Mouse (Mus musculus): Measurements from ENCODE around the gene Ywhae. TPM values are rescaled to one million over a fixed set of nuclear protein-coding genes. Genes with fewer than 3 reads are reported as not detected.
A peak's percentile ranks its signal among the peaks of the same experiment; 100 is the strongest.

Gene Ywhae
- polyA plus RNA-seq (2012; rRNA removed): 172 and 188 TPM in 2 replicates

- Histone ChIP-seq H3K4me1 (ENCODE audit: control insufficient read depth, insufficient read depth, low read length) (peaks cover 3% of the 10 kb centered on the region; the same call in 1 of the 2 replicates), H3K36me3 (ENCODE audit: control insufficient read depth, insufficient read depth, low read length) (no peaks in the 10 kb centered on the region), H3K27ac (ENCODE audit: control insufficient read depth, insufficient read depth, low read depth, low read length) (peak within 1 kb of the TSS; percentile 99), H3K4me3 (ENCODE audit: control insufficient read depth, low read depth, low read length) (peak within 1 kb of the TSS; percentile 97), H3K27me3 (ENCODE audit: control insufficient read depth, insufficient read depth, low read length) (no peaks in the 10 kb centered on the region)
- TF ChIP-seq POLR2A (IDR thresholded peaks at IDR 0.05; ENCODE audit: control insufficient read depth, low read depth, low read length) (peak; percentile 96), CTCF (IDR thresholded peaks at IDR 0.05; ENCODE audit: control insufficient read depth, insufficient read depth, insufficient replicate concordance, low read depth, low read length) (no peak)
Measured at GRCm38 (mm10) chr11:75732434-75733226, at the start of gene Ywhae. TSS of gene Ywhae (plus strand) at chr11:75732869.

- no peak overlapping the region for H3K4me3 ChIP-seq (ENCODE audit: control insufficient read depth, low read depth, low read length)
- H3K4me1 ChIP-seq (ENCODE audit: control insufficient read depth, insufficient read depth, low read length): peaks cover 7% of the 10 kb centered on the region
- no peak overlapping the region for H3K27ac ChIP-seq (ENCODE audit: control insufficient read depth, insufficient read depth, low read depth, low read length)
- TF ChIP-seq POLR2A (IDR thresholded peaks at IDR 0.05; ENCODE audit: control insufficient read depth, low read depth, low read length) (no peak), CTCF (IDR thresholded peaks at IDR 0.05; ENCODE audit: control insufficient read depth, insufficient read depth, insufficient replicate concordance, low read depth, low read length) (no peak)
- no peaks in the 10 kb centered on the region for H3K27me3 ChIP-seq (ENCODE audit: control insufficient read depth, insufficient read depth, low read length)
- H3K36me3 ChIP-seq (ENCODE audit: control insufficient read depth, insufficient read depth, low read length): no peaks in the 10 kb centered on the region
Measured at GRCm38 (mm10) chr11:75684462-75684861, 48.2 kb upstream of the Ywhae start.

- H3K36me3 ChIP-seq (ENCODE audit: control insufficient read depth, insufficient read depth, low read length): no peaks in the 10 kb centered on the region
- no peaks in the 10 kb centered on the region for H3K27me3 ChIP-seq (ENCODE audit: control insufficient read depth, insufficient read depth, low read length)
- peaks cover 4% of the 10 kb centered on the region for H3K4me1 ChIP-seq (ENCODE audit: control insufficient read depth, insufficient read depth, low read length)
- H3K27ac ChIP-seq (ENCODE audit: control insufficient read depth, insufficient read depth, low read depth, low read length): no peak overlapping the region
- no peak overlapping the region for H3K4me3 ChIP-seq (ENCODE audit: control insufficient read depth, low read depth, low read length)
- TF ChIP-seq POLR2A (IDR thresholded peaks at IDR 0.05; ENCODE audit: control insufficient read depth, low read depth, low read length) (no peak), CTCF (IDR thresholded peaks at IDR 0.05; ENCODE audit: control insufficient read depth, insufficient read depth, insufficient replicate concordance, low read depth, low read length) (no peak)
Measured at GRCm38 (mm10) chr11:75684956-75685355, 47.7 kb upstream of the Ywhae start.

- Histone ChIP-seq H3K27ac (ENCODE audit: control insufficient read depth, insufficient read depth, low read depth, low read length) (no peak overlapping the region), H3K36me3 (ENCODE audit: control insufficient read depth, insufficient read depth, low read length) (no peaks in the 10 kb centered on the region)
Measured at GRCm38 (mm10) chr11:75687343-75687993, 45.2 kb upstream of the Ywhae start.

GRCm38 (mm10) chr11:75688132-75688531 lies 44.5 kb upstream of the Ywhae start:
- no peak overlapping the region for H3K4me3 ChIP-seq (ENCODE audit: control insufficient read depth, low read depth, low read length)
- H3K27me3 ChIP-seq (ENCODE audit: control insufficient read depth, insufficient read depth, low read length): no peaks in the 10 kb centered on the region
- H3K27ac ChIP-seq (ENCODE audit: control insufficient read depth, insufficient read depth, low read depth, low read length): no peak overlapping the region
- TF ChIP-seq POLR2A (IDR thresholded peaks at IDR 0.05; ENCODE audit: control insufficient read depth, low read depth, low read length) (no peak), CTCF (IDR thresholded peaks at IDR 0.05; ENCODE audit: control insufficient read depth, insufficient read depth, insufficient replicate concordance, low read depth, low read length) (no peak)
- no peaks in the 10 kb centered on the region for H3K4me1 ChIP-seq (ENCODE audit: control insufficient read depth, insufficient read depth, low read length)
- no peaks in the 10 kb centered on the region for H3K36me3 ChIP-seq (ENCODE audit: control insufficient read depth, insufficient read depth, low read length)

More at GRCm38 (mm10) chr11:75687343-75687993, 45.2 kb upstream of the Ywhae start:
- Histone ChIP-seq H3K27me3 (ENCODE audit: control insufficient read depth, insufficient read depth, low read length) (no peaks in the 10 kb centered on the region), H3K4me1 (ENCODE audit: control insufficient read depth, insufficient read depth, low read length) (no peaks in the 10 kb centered on the region), H3K4me3 (ENCODE audit: control insufficient read depth, low read depth, low read length) (no peak overlapping the region)
- TF ChIP-seq POLR2A (IDR thresholded peaks at IDR 0.05; ENCODE audit: control insufficient read depth, low read depth, low read length) (no peak), CTCF (IDR thresholded peaks at IDR 0.05; ENCODE audit: control insufficient read depth, insufficient read depth, insufficient replicate concordance, low read depth, low read length) (no peak)

- no peak for TF ChIP-seq CTCF (IDR thresholded peaks at IDR 0.05; ENCODE audit: control insufficient read depth, insufficient read depth, insufficient replicate concordance, low read depth, low read length)
- TF ChIP-seq POLR2A (IDR thresholded peaks at IDR 0.05; ENCODE audit: control insufficient read depth, low read depth, low read length): no peak
- Histone ChIP-seq H3K27ac (ENCODE audit: control insufficient read depth, insufficient read depth, low read depth, low read length) (no peak overlapping the region), H3K27me3 (ENCODE audit: control insufficient read depth, insufficient read depth, low read length) (no peaks in the 10 kb centered on the region), H3K4me1 (ENCODE audit: control insufficient read depth, insufficient read depth, low read length) (no peaks in the 10 kb centered on the region), H3K36me3 (ENCODE audit: control insufficient read depth, insufficient read depth, low read length) (no peaks in the 10 kb centered on the region), H3K4me3 (ENCODE audit: control insufficient read depth, low read depth, low read length) (no peak overlapping the region)
Measured at GRCm38 (mm10) chr11:75689977-75690376, 42.7 kb upstream of the Ywhae start.

- Histone ChIP-seq H3K27me3 (ENCODE audit: control insufficient read depth, insufficient read depth, low read length) (no peaks in the 10 kb centered on the region), H3K4me1 (ENCODE audit: control insufficient read depth, insufficient read depth, low read length) (no peaks in the 10 kb centered on the region), H3K4me3 (ENCODE audit: control insufficient read depth, low read depth, low read length) (no peak overlapping the region), H3K36me3 (ENCODE audit: control insufficient read depth, insufficient read depth, low read length) (no peaks in the 10 kb centered on the region; the same call in 1 of the 2 replicates), H3K27ac (ENCODE audit: control insufficient read depth, insufficient read depth, low read depth, low read length) (no peak overlapping the region)
- TF ChIP-seq CTCF (IDR thresholded peaks at IDR 0.05; ENCODE audit: control insufficient read depth, insufficient read depth, insufficient replicate concordance, low read depth, low read length) (no peak), POLR2A (IDR thresholded peaks at IDR 0.05; ENCODE audit: control insufficient read depth, low read depth, low read length) (no peak)
Measured at GRCm38 (mm10) chr11:75691047-75691446, 41.6 kb upstream of the Ywhae start.

Data from testis, adult 2 months (tissue).